Mouse (Mus musculus) hindlimb bud, embryonic 11.5 days (tissue): ENCODE measurements at regions not wholly inside any gene's neighbourhood (a gene's known extent, or its start where the extent isn't known, plus 50 kb on each side); places are given as distances from the start of the nearest gene placed in this dataset.

Experiments used
- DNase-seq: peaks from one replicate; pipeline ENCODE4 v3.0.0-alpha.2; 2012; ENCODE audit warnings: low read depth, low spot score; ENCODE audit errors: extremely low spot score

GRCm38 (mm10) chr3:35314177-35314576, 439.7 kb upstream of the Atp11b start:
- no peak for DNase-seq

GRCm38 (mm10) chr3:35315162-35315561, 438.7 kb upstream of the Atp11b start:
- no peak for DNase-seq

DNA sequence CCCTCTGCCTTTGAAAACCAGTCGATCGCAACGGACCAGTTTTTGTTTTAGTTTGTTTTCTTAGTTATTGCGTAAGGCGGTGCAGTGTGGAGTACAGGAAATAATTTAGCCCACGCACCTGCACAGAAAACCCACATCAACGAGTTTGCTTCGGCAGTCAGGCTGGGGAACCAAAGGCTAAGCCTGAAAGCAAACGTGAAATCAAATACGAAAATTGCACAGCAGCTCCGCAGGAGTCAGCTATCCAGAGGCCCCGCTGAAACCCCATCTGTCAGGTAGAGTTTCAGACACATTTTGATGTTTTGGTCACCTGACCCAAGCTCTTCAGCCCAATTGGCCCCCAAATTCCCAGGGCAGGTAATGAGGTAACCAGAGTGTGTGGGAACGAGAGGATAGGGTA, 435.6 kb upstream of the Atp11b start:
- no peak for DNase-seq

- DNase-seq = no peak
Observed at GRCm38 (mm10) chr3:35320844-35321393, 433.0 kb upstream of the Atp11b start.

DNA sequence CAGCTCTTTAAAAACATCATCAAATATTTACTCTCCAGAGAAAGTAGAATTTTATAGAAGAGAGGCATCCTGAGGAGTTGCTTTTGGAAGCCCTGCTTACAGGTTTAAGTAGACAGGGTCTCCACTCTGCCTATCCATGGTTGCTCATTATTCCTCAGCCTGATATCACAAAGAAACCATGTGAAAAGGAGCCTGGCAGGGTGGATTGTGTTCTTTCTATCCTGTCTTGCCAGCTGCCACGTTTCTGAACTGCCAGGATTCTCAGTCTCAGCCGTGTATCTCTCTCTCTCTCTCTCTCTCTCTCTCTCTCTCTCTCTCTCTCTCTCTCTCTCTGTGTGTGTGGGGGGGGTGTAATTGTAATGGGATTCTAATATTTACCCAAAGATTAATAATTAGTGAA, 431.9 kb upstream of the Atp11b start:
- no peak for DNase-seq

DNA sequence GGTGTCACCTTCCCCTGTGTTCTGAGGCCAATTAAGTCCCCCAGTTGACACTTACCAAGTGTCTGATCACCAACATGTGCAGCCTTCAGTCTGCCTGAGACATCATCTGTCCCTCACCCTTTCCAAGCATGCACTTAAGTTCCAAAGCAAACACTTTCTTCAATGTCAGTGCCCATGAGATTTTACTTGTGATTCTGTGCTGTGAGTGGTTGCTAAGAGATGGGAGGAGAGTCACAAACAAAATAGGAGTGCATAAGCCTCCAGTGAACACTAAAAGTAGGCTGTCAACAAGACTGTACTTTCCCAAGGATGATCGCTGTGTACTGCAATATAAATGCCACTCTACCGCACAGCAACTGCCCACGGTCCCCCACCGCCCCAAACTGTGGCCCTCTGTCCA, 431.0 kb upstream of the Atp11b start:
- no peak for DNase-seq

GRCm38 (mm10) chr3:35323450-35324077, 430.3 kb upstream of the Atp11b start:
- no peak for DNase-seq

DNA sequence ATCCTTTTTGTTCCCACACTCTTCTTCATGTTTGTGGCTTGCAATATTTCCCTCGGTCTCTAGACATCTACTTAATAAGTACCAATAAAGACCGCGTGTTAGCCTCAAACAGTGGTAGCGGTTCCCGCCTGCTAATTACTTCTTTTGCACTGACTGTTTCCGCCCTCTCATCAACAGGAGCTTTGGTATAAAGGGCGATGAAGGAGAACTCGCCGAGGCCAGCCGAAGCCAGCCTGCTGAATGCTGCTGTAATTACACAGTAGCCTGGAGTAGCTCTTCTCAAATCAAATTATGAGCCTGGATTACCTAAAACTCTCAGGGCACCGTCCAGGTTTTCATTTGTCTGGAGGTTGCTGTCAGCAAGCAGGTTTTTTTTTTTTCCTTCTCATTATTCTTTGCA, 429.7 kb upstream of the Atp11b start:
- DNase-seq = no peak

DNA sequence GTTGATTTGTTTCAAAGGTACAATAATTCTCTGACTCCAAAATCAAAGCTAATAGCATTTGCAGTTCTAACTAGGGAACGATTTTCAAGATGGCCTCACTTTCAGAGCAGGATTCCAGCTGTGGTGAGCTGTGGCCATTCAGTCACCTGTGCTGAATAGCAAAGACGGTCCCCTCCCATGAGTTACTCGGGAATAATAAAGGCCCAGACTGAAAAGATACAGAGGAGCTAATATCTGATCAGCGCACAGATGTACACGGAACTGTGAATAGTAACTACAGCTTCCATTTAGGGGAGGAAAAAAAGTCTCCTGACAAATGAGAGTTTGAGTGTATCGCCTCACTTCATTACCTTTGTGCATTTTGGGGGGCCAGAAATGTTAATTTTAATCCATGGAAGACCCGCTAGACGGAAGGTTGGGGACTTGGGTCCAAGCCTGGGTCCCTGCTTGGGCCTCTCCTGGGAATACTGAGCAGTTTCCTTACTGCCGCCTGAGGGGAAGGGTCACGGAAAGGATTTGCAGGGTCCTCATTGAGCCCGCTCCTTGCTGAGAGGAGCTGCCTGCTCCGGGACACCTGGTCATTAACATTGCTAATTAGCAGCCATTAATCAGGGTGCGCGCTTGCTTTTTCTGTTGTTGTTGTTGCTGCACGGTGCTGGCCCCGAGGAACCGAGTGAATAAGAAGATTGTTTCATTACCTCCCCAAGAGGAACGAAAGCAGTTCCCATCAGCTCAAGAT, 421.2 kb upstream of the Atp11b start:
- no peak for DNase-seq

DNA sequence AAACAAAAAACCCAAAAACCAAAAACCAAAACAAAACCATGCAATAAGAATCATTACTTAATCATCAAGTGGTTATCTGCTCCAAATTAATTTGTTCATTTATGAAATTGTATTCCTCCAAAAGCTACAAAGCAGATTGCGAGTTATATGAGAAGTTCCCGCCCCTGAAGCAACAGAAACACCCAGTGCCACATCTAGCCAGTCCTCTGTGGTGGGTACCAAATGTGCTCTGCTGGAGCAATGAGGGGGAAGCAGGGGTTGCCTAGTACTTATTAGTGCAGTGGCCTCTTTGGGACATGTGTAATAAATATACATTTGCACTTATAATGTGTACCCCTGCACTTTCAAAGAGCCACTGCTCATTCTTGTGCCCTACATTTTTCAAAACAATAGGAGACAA, 419.9 kb upstream of the Atp11b start:
- DNase-seq = no peak

- no peak for DNase-seq
Observed at GRCm38 (mm10) chr3:35334546-35334945, 419.4 kb upstream of the Atp11b start.

GRCm38 (mm10) chr3:35335837-35336236, 418.1 kb upstream of the Atp11b start:
- no peak for DNase-seq

DNA sequence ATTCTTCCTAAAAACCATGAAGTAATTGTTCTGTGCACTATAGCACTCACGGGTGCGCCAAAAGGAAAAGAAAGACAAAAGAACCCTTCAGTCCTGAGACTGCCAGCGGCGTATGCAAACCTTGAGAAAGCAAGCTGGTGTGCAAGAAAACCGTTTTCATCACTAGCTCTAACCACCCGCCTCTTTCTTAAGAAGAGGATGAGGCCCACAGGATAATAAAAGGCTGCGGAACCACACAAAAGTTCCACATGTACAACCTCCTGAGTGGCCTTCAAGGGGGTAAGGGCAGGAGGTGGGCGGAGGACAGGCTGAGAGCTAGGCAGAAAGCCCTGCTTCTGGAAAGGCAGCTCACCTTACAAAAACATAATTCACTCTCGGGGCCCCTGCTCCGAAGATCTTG, 413.4 kb upstream of the Atp11b start:
- DNase-seq = no peak

GRCm38 (mm10) chr3:35340935-35341800, 412.7 kb upstream of the Atp11b start:
- DNase-seq = no peak

GRCm38 (mm10) chr3:35341840-35342239, 412.1 kb upstream of the Atp11b start:
- no peak for DNase-seq

DNA sequence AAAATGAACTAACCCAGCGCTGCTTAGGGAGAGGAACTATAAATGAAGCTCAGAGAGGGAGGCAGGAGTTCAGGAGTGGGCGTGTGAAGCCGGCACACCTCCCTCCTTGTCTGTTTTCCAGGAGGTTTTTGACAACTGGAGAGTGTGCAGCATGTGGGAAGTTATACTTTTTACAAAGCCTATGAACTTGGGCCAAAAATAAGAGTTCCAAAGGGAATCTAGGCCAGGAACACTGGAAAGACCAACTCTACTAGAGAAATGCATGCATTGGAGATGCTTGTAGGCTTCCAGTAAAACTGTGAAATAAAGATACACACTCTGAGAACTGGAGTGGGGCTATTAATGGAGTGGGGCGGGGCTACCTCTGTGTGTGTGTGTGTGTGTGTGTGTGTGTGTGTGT, 411.3 kb upstream of the Atp11b start:
- DNase-seq = no peak

- no peak for DNase-seq
Observed at GRCm38 (mm10) chr3:35343936-35344335, 410.0 kb upstream of the Atp11b start.

- DNase-seq = no peak
Observed at GRCm38 (mm10) chr3:35349114-35349513, 404.8 kb upstream of the Atp11b start.

DNA sequence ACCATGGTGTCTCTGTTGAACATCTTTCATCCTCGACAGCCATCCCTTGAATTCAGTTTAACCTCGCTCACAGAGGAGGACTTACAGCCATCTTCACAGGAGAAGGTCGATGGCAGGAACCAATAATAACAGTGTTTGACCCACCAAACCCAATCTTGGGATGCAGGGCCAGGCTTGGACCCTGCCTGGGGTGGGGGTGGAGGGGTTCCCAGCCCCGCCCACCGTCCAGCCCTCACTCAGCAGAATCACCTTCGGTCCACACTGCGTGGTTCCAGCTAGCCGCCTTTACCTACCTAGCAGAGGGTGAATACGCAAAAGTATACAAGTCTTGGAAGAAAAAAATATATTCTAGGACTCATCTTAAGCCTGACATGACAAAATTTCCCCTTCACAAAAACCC, 400.5 kb upstream of the Atp11b start:
- no peak for DNase-seq

- DNase-seq = no peak
Observed at GRCm38 (mm10) chr3:35353920-35354319, 400.0 kb upstream of the Atp11b start.

- no peak for DNase-seq
Observed at GRCm38 (mm10) chr3:35354356-35354755, 399.6 kb upstream of the Atp11b start.

- DNase-seq = no peak
Observed at GRCm38 (mm10) chr3:35357111-35357510, 396.8 kb upstream of the Atp11b start.
